Mouse (Mus musculus) bone marrow, adult 2 months (tissue): ENCODE measurements around the gene Cacnb2. TPM values are rescaled to one million over a fixed set of nuclear protein-coding genes. Genes with fewer than 3 reads are reported as not detected.

ENCODE experiments used
- H3K27ac ChIP-seq: fragments of 200-500 bp; 2 replicates; pipeline ENCODE4 v1.5.1; 2012; ENCODE audit warnings: low read depth, mild to moderate bottlenecking, control low read depth, inconsistent platforms, low read length; ENCODE audit not compliant: control insufficient read depth, poor library complexity, insufficient read depth
- H3K4me1 ChIP-seq: fragments of 200-500 bp; 2 replicates; pipeline ENCODE4 v1.6.1; 2011; ENCODE audit warnings: low read length; ENCODE audit not compliant: control insufficient read depth, insufficient read depth
- H3K4me3 ChIP-seq: fragments of 200-500 bp; replicated peaks from 2 replicates; pipeline ENCODE3; 2011; ENCODE audit warnings: mild to moderate bottlenecking, low read depth, low read length, control low read depth; ENCODE audit not compliant: control insufficient read depth
- CTCF ChIP-seq: fragments of 200-500 bp; IDR thresholded peaks from 2 replicates; pipeline ENCODE4 v1.5.1; 2011; ENCODE audit warnings: low read length, control low read depth; ENCODE audit not compliant: control insufficient read depth, insufficient read depth
- POLR2A ChIP-seq: fragments of 200-500 bp; IDR thresholded peaks from 2 replicates; pipeline ENCODE4 v1.6.1; 2011; ENCODE audit warnings: low read depth, mild to moderate bottlenecking, control low read depth, low read length, borderline replicate concordance; ENCODE audit not compliant: control insufficient read depth
- WGBS: fragments of 180-500 bp; shearing (Covaris S2); methylation state at CpG from one replicate; pipeline ENCODE4 v1.1.7; 2018; 5-methylcytosine and 5-hydroxymethylcytosine counted together
- polyA plus RNA-seq: library from polyadenylated mRNA; stranded (reverse); fragments of >200 nt; gene quantifications from 2 replicates; pipeline ENCODE4 v1.2.4, GENCODE M21; 2011; ENCODE audit warnings: low replicate concordance; ENCODE audit not compliant: missing spikeins, insufficient read depth, insufficient read length

The Cacnb2 gene
- polyA plus RNA-seq, result 0.65 and 0.77 TPM in 2 replicates

- 20% methylated on average over 3 of the region's 3 CpGs for WGBS
- H3K4me3 ChIP-seq, result peak within 1 kb of the TSS; percentile 74
- no peak for TF ChIP-seq POLR2A
- no peak for TF ChIP-seq CTCF
Measured at GRCm38 (mm10) chr2:14602788-14603187, at the start of gene Cacnb2. TSS of gene Cacnb2 (plus strand) at chr2:14603088.

DNA sequence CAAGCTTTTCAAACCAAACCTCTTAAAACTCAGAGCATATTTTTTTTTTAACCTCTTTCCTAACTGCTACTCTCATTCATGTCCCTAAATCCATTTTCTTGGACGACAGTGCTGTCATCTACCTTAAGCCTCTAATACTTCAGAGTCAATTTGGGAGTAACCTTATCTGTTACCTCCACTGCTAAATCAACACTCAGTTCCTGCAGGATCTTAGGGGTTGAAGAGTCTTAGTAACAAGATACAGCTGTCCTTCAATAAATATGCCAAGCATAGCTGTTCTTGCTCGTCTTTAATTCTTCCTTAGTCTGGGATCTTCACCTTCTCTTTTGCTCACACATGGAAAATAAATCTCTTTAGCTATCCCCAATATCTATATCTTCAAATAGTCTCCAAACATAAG lies 34.9 kb upstream of the Cacnb2 start:
- no peak for TF ChIP-seq CTCF
- no peak for TF ChIP-seq POLR2A
- WGBS, result 66% methylated on average over 2 of the region's 2 CpGs
- Histone ChIP-seq H3K4me3 (no peak overlapping the region), H3K4me1 (no peaks in the 10 kb centered on the region), H3K27ac (no peak overlapping the region)

More at GRCm38 (mm10) chr2:14602788-14603187, at the start of gene Cacnb2:
- Histone ChIP-seq H3K4me1 (no peaks in the 10 kb centered on the region), H3K27ac (no peak within 1 kb of the TSS)

DNA sequence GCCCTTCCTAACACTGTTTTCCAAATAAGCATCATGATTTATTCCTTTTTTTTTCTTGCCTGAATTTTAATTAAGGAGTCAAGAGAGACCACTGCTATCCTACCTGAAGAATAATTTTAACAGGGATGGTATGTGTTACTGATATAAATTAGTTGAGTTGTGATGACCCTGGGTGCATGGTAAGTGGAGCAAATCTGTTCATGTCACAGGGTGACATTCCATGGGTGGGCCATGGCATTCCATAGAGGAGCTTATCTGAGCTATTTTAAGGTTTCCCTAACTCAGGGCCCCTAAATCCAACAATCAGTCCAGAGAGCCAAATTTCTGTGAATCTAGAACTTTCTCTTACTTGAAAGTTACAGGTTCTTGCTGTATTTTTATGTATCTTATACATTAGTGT lies 31.6 kb upstream of the Cacnb2 start:
- H3K4me1 ChIP-seq, result no peaks in the 10 kb centered on the region
- no peak overlapping the region for H3K27ac ChIP-seq
- no peak overlapping the region for H3K4me3 ChIP-seq
- no peak for TF ChIP-seq CTCF
- TF ChIP-seq POLR2A, result no peak

- Histone ChIP-seq H3K4me3 (no peak overlapping the region), H3K27ac (no peak overlapping the region), H3K4me1 (no peaks in the 10 kb centered on the region)
- no peak for TF ChIP-seq CTCF
- TF ChIP-seq POLR2A, result no peak
- WGBS, result 54% methylated on average over 4 of the region's 4 CpGs
Measured at GRCm38 (mm10) chr2:14589541-14589940, 13.3 kb upstream of the Cacnb2 start.

GRCm38 (mm10) chr2:14597909-14598563 lies 4.9 kb upstream of the Cacnb2 start:
- Histone ChIP-seq H3K27ac (no peak overlapping the region), H3K4me1 (no peaks in the 10 kb centered on the region), H3K4me3 (no peak overlapping the region)
- TF ChIP-seq POLR2A (no peak), CTCF (no peak)

DNA sequence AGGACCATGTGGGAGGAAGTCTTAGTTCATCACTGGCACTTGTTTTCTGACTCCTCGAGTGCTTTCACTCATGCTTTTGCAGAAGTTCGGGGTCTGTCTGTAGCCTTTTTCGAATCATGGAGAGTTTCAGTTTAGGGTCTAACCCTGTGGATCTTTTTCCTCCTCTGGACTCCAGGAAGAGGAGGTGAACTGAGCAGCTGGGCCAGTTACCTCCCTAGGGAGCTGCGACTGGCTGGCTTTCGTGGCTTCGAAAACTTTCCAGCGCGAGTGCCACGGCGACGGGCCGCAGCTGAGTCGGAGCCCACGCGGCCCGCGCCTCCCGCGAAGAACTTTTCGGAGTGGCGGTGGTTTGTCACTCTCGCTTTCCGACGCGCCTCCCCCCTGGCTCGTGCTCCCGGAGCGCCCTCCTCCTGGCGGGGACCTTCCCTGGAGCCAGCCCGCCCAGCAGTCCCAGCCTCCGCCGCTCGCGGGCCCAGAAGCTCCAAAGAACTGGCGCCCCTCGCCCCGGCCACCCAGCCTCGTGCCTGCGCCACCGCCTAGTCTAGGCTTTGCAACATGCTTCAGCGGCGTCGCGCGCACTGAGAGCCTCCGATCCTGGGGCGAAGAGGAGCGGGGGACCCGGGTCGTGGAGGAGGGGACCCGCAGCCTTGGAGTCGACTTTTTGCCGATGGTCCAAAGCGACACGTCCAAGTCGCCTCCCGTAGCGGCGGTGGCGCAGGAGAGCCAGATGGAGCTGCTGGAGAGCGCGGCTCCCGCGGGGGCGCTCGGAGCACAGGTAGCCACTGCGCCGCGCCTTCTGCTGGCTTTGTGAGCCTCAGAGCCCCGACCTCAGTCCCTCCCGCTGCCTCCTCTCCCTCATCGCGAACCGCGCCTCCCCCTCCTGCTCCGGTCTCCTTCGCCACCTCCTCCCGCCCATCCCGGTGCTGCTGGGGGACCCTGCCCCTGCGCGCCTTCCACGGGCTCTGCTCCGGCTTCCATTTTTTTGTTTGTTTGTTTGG lies 1.2 kb downstream of the Cacnb2 start:
- TF ChIP-seq POLR2A (peak; percentile 19; the same call in 1 of the 2 replicates), CTCF (no peak)
- Histone ChIP-seq H3K4me1 (no peaks in the 10 kb centered on the region), H3K4me3 (peak overlapping the region; percentile 74), H3K27ac (no peak overlapping the region; the same call in 1 of the 2 replicates)
- whole genome bisulfite sequencing, result 1% methylated on average over 83 of the region's 83 CpGs

- TF ChIP-seq POLR2A (no peak), CTCF (no peak)
- peak overlapping the region; percentile 74 for H3K4me3 ChIP-seq
- no peaks in the 10 kb centered on the region for H3K4me1 ChIP-seq
- H3K27ac ChIP-seq, result no peak overlapping the region
- WGBS, result under 1% methylated on average over 22 of the region's 22 CpGs
Measured at GRCm38 (mm10) chr2:14604791-14605190, 1.9 kb downstream of the Cacnb2 start.

GRCm38 (mm10) chr2:14605207-14605606 lies 2.3 kb downstream of the Cacnb2 start:
- Histone ChIP-seq H3K27ac (no peak overlapping the region), H3K4me3 (peak overlapping the region; percentile 74), H3K4me1 (no peaks in the 10 kb centered on the region)
- 3% methylated on average over 7 of the region's 7 CpGs for WGBS
- no peak for TF ChIP-seq CTCF
- no peak for TF ChIP-seq POLR2A
